Mouse (Mus musculus) cerebellum, adult (tissue): ENCODE results near the gene Anxa11.
"Not testable (repeated sequence)": the region's sequence is repeated elsewhere in the genome, so short reads cannot be mapped to it uniquely, and the experiment has no call there.

Experiments
- ATAC-seq: cut with Nextera tagmentation; 2 replicates; pipeline ENCODE4 v1.9.2; 2017; ENCODE audit warnings: mild to moderate bottlenecking, moderate library complexity, mixed read lengths; ENCODE audit not compliant: insufficient number of reproducible peaks, low FRiP score, low TSS enrichment

Anxa11 gene

DNA sequence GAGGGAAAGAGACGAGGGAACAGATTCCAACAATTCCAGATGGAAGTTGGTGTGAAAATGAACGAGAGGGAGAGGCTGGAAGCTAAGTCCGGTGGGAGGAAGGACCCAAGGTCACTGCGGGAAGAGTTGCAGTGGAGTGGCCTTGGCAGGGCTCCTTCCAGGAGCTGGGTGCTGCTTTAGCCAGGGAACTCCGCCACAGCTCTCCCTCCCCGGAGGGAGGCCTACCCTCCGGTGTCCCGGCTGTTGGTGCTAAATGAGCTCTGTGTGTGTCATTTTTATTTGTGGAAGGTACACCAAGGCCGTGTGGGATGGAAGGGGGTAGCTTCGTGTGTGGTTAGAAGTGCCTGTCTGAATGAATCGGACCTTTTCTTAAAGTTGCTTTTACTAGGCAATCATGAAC lies 24.9 kb downstream of the Anxa11 start:
- no peak for ATAC-seq

DNA sequence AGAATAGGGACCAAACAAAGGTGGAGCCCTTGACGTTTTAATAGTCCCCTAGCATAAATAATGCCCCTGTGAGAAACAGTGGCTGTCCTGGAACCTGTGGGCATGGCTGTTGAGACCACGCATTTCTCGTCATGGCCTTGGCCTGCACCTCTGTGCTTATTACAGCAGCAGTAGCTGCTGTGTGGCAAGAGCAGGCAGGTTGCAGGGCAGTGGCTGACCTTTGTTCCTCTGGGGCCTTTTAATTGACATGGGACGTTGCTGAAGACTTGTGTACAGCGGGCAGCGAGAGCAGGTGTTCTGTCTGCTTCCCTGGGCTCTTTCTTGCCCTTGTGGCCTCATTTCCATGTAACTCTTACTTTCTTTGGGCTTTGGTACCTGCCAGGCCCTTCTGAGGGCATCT lies 25.9 kb downstream of the Anxa11 start:
- ATAC-seq = no peak

DNA sequence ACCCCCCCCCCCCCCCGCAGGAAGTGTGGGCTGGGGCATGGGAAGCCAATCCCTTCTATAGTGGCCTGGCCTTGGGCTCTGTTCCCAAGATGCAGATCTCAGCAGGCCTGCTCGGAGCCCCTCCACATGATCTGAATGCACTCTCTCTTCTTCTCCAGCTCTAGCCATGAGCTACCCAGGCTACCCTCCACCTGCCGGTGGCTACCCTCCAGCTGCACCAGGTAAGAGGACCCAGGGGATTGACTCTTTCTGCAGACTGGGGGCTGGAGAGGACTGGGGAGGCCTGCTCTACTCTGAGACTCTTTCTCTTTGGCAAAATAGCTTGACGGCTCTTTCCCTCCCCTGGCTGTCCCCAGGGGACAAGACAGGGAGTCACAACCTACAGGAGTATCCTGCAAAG lies 26.8 kb downstream of the Anxa11 start:
- ATAC-seq = no peak

DNA sequence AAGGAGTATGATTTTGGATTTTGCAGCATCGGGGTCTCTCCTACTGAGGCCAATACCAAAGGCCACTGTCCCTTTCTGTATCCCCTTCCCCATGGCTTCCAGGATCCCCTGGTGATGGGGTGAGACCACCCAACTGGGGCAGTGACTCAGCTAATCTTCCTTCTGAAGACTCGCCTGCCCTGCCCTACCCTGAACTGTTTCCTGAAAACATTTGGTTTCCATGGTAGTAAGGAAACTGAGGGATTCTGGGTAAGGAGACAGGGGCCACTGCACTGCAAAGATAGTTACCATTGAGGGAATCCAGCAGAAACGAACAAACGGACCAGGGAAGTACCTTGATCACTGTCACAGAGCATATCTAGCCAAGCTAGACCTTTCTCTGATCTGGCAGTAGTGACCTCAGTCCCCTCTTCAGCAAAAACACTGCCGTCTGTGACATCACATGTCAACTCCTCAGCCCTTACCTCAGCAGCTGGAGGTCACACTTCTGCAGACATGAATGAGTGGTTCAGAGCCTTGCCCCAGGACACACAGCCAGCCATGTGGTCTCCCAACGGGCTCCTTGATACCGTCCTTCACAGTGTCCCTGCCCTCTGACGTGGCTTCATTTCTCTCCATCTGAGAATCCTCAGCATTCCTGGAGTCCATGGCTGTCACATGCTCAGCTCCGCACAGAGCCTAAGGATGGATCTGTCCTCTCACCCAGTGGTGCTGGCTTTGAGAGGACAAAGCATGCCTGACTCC lies 27.4 kb downstream of the Anxa11 start:
- no peak for ATAC-seq

DNA sequence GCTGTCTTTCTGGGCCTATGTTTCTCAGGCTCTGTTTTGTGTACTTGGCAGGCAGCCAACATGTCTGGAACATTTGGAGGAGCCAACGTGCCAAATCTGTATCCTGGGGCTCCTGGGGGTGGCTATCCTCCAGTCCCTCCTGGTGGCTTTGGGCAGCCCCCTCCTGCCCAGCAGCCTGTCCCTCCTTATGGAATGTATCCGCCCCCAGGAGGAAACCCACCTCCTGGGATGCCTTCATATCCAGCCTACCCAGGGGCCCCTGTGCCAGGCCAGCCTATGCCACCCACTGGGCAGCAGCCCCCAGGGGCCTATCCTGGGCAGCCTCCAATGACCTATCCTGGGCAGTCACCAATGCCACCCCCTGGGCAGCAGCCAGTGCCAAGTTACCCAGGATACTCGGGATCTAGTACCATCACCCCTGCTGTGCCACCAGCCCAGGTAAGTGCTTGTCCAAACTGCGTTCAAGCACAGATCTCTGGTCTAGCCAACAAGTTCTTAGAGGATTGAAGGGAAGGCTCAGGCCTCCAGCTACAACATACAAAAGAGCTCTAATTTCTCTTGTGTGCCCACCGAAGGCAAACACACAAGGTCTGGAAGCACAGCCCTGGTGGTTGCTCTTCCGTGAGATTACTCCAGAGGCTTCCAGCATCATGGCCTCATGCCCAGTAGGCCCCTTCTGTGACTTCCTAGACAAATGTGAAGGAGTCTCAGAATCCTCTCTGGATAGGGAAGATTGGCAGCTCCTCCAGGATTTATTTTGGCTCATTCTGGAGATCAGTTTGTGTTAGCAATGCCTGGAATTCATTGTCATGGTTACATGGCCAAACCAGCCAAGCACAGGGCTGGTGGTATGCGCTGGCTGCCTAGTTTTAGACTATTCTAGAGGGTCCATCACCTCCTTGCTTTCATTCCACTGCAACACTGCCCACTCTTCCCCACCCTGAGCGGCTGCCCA lies 30.8 kb downstream of the Anxa11 start:
- peak; percentile 38 for ATAC-seq

DNA sequence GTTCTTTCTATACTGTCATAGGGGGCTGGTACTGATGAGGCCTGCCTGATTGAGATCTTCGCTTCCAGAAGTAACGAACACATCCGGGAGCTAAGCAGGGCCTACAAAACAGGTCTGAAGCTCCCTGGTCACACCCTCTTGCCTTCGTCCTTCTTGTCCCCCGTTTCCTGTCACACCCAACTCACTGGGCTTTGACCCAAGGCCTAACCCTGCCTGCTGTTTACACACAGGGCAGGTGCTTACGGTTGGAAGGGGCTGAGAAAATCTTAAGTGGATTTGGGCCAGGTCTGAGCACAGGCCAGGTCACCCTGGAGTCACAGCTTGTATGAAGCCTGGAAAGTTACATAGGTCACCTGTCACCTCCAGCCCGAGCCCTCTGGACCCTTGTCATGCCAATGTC lies 34.7 kb downstream of the Anxa11 start:
- not testable (repeated sequence) for ATAC-seq

DNA sequence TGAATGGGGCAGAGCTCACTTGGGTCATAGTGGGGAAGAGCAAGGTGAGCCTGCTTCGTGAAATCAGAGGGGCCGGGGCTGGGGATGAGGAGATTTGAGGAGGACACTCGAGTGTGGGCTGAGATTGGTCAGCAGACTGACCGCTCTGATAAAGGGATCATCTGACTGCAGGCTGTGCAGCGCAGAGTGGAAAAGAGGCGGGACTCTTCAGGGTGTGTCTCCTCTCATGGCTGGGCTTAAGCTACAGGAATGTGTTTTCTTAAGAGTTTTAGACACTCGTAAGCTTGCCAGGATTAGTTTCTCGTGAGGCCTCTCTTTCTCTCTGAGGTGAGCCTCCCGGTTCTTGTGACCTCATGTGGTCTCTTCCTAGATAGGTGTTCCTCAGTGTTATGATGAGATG lies 39.8 kb downstream of the Anxa11 start:
- ATAC-seq = not testable (repeated sequence)

DNA sequence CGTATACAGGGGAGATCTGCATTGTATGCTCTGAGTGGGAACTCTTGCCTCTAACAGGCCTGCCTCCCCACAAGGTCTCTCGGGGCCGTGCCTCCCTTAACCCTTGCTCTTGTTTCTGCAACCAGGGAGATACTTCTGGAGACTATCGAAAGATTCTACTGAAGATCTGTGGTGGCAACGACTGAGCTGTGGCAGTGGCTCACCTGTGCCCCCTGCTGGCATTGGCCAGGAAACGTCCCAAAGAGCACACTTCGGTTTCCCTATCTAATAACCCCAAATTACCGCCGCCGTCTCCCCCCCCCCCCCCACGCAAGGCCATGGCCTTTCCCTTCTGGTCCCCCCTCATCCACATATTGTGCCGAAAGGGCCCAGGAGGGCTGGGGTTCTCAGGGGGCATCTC lies 43.9 kb downstream of the Anxa11 start:
- ATAC-seq = not testable (repeated sequence)

DNA sequence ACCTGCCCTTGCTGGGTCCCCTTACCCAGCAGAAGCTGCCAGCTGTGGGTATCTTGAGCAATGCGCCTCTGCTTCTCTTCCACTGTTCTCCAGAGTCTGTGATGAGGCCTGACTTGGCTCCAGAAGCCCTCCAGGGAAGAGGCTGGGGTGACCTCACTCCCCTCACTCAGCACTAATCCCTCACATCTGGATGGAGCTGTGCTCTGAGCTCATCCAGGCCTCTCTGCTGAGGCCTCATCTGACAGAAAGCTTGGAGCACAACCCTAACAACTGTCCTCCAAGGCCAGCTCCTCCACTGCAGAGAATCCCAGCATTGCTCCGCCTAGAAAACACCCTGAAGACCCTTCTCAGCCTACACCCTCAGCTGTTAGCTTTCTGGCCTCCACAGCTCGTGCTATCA lies 52.6 kb downstream of the Anxa11 start:
- ATAC-seq = not testable (repeated sequence)

DNA sequence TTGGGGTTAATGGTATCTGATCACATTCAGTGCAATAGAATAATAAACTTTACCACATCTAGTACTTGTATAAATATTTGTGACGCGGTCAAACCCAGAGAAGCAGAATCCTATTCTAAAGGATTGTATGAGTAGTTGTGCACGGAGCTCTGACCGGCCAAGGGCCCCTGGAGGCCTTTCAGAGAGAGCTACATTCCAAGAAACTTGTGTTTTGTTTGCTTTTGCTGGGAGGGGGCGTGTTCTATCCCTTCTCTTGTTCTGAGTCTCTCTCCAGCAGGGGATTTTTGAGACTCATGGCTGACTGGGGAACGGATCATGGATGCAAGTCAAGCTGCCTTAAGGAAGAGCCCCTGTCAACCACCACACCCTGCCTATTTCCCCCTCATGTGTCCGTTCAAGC lies 53.7 kb downstream of the Anxa11 start:
- ATAC-seq = not testable (repeated sequence)

DNA sequence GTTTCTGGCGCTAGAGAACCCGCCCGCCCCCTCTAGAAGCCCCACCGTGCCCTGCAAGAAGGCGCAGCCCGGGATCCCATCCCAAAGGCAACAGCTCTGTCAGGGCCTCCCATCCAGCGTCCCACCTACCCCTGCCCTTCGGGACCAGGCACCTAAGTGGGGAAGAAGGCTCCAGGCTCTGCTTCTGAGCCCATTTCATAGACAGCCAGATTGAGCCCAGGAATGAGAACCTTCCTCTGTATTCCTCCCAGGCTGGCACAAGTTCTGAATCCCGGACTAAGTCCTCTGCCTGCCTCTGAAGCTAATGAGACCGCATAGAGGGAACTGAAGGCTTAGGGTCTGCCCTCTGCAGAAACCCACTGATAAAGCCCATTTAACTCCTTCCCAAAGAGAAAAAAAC lies 61.0 kb downstream of the Anxa11 start, which contains the start of gene Plac9a:
Gene Plac9a, minus strand, starts transcription at position 101 of the 400 bp plus-strand sequence.
- not testable (repeated sequence) for ATAC-seq

DNA sequence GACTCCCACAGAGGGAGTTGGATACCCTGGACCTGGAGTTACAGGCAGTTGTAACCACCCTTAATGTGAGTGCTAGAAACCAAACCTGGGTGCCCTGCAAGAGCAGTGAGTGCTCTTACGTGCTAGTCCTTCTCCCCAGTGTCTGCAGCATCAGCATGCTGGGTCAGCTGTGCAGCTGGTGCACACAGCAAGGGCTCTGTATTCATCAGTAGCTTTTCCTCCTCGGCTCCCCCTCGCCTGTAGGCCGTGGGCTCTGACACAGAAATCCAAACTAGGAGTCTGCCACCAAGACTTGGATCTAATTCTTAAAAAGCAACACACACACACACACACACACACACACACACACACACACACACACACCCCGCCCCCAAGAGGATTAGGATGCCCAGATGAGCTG lies 63.3 kb downstream of the Anxa11 start:
- not testable (repeated sequence) for ATAC-seq

DNA sequence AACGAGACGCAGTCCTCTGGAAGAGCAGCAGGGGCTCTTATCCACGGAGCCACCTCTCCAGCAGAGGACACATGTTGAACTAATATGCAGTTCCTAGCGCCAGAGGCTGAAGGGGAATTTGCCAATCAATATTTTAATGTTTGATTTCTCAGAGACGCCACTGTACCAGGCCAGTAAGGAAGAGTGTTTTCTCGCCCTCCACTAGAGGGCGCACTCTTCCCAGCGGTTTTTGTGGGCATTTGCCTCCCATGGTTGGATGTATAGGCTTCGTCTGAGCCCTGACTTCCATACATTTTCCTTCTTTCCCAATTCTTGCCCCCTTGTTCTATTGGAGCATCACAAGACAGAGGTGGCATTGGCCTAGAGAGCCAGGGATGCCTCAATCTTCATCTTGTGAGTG lies 65.3 kb downstream of the Anxa11 start:
- not testable (repeated sequence) for ATAC-seq

DNA sequence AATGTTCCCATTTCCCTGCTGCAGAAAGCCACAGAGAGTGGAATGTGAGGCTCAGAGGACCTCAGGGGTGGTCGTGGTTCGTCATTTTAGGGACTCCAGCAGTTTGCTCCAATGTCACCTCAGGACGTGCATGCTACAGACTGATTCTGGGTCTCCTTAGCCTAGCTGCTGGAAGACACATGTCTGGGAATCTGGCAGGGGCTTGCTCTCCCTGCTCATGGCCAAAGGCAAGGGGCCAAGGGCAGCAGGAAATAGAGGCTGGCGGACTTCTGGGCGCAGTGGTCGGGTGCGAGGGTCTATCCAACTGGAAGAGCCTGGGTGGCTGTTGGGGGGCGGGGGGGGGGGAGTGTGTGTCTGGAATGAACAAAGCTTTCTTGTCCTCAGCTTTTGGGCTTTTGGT lies 67.0 kb downstream of the Anxa11 start:
- ATAC-seq = not testable (repeated sequence)

DNA sequence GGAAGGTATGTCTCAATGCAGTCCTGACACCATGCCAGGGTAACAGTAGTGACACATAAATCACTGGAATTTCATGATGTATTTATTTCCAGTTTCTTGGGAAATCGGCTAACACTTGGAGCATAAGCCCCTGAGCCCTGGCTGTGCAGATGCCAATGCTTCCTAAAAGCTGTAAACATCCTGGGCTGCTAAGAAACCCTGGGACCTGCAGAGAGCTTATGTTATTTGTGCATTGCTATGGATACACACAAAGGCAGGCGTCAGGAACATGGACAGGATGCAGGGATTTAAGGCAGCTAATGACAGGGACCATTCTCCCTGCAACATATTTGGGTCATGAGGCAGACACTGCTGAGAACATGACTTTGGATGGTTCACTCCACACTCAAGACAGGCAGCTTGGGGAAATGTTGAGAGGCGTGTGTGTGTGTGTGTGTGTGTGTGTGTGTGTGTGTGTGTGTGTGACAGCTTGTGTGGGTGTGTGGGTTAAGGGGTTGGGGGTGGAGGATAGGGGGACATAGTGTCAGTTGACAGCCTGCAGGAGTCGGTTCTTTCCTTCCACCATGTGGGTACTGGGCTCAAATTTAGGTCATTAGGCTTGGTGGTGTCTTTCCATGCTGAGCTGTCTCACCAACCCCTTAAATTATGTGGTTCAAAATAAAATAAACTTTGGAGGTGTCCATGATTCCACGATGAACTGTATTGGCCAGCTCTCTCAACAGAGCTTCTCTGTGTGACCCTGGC lies 76.6 kb downstream of the Anxa11 start:
- ATAC-seq = not testable (repeated sequence)

DNA sequence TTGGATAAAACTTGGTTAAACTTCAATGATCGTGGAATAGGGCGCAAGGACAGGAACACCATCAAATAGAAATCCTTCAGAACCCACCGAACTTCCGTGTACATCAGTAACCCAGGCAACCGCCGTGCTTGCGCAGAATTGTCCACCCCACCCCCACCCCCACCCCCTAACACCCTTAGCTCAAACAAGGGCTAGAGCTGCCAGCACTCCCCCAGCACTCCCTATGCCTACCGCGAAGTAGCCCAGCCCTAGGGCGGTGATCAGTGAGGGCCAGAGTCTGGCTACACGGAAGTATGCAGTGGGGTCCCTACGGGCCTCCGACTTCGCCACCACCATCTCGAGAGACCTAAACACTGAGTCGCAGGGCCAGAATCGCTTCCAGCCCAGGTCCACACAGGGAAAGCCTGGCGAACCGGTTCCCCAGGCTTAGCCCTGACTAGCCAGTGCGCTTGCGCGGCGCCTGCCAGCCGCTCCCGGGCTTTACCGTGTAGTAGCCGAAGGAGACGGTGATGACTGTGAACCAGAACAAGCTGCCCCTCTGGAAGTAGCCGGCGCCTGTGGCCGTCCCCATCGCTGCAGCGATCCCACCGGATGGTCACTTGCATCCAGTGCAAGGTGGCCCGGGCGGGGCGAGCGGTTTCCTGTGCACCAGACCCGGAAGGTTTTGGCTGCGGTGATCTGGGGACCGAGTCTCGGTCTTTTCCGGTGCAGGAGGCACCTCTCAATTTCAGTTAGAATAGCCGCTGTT lies 85.0 kb downstream of the Anxa11 start:
- peak; percentile 75 for ATAC-seq

DNA sequence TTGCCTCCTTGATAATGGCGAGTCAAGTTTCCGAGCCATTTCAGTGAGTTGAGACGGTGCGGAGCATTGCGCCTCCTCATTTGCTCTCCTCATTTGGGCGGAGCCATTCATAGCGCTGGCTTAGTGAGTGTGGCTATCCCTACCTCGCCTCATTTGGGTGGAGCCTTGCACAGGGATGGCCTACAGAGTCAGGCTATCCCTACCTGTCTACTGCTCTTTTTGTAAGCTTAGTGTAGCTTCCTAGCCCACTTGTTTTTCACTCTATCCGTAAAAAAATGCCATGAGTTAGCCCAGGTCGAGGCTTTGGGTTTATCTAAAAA lies 85.6 kb downstream of the Anxa11 start, which contains the start of gene Tmem254a:
Gene Tmem254a, minus strand, starts transcription at position 111 of the 320 bp plus-strand sequence.
- ATAC-seq = peak; percentile 90
